Mouse (Mus musculus) olfactory bulb, adult 2 months (tissue): Measurements from ENCODE around the gene Exd1.

Experiments
- CTCF ChIP-seq: fragments of 200-500 bp; IDR thresholded peaks from 2 replicates; pipeline ENCODE4 v1.5.1; 2012; ENCODE audit warnings: low read depth, mild to moderate bottlenecking, low read length, moderate library complexity; ENCODE audit not compliant: insufficient read depth
- POLR2A ChIP-seq: fragments of 200-500 bp; IDR thresholded peaks from 2 replicates; pipeline ENCODE4 v1.6.1; 2012; ENCODE audit warnings: mild to moderate bottlenecking, low read depth, low read length, moderate library complexity; ENCODE audit not compliant: insufficient read depth

GRCm38 (mm10) chr2:119525422-119525821 lies 22.0 kb downstream of the Exd1 start:
- TF ChIP-seq CTCF: no peak
- TF ChIP-seq POLR2A: no peak
